Mouse (Mus musculus): ENCODE results near the gene Vti1a.
A peak's percentile ranks its signal among the peaks of the same experiment; 100 is the strongest.

The Vti1a gene

GRCm38 (mm10) chr19:55316109-55316714, at the start of gene Vti1a:
Vti1a (plus strand) TSS chr19:55316295.
- DNase-seq (ENCODE audit: low read depth in 1 of 2, low spot score in 2 of 2): peak; percentile 60 to 73

DNA sequence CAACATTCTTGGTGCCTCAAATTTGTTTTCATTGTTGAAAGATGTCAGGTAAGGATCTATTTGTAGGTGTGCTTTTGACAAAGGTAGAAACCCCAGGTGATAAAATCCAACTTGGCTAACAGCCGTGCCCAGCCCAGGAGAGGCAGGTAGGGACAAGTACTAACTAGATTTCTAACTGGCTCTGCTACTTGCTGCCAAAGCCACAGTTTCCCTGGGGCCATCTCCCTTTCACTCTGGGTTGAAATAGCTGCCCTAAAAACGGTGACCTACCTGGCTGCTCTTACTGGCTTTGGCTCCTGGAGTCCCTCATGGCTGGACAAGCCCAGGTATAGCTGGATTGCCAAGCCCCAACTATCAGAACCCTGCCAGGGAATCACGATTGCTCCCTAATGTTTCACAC, 49.3 kb upstream of the Vti1a start:
- DNase-seq (ENCODE audit: low read depth in 1 of 2, low spot score in 2 of 2): no peak

DNA sequence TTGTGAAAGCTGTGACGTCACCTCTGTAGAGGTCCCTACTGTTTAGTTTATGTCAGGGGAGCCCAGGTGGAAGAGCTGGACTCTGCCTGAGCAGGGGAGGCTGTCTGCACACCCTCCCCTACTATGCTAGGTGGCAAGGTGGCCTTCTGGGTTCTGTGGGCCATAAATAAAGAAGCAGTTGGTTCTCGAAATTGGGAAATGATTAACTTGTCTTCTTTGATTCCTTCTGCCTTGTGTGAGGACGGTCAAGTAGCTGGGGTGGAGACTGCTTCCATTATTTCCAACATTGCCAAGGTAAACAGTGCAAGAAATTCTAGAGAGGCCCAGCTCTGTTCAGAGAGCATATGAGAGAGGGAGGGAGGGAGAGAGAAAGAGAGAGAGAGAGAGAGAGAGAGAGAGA, 47.9 kb upstream of the Vti1a start:
- no peak for DNase-seq (ENCODE audit: low read depth in 1 of 2, low spot score in 2 of 2)

DNA sequence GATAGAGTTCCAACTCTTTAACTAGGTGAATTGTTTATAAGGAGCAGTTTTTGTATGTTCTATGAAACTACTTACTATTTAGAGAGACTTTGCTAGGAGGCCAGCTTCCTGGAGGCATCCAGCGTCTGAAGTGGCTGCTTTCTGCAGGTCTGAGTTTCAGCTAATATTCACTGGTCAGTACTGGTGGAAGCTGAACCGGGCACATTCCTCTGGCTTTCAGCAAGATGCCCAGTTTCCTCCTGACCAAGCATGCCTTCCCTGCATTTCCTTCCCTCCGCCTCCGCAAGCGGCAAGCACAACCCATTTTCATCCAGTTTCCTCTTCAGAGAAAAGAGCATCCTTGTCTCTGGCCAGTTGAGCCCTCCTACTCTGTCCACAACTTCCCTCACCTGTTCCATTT, 47.0 kb upstream of the Vti1a start:
- DNase-seq (ENCODE audit: low read depth in 1 of 2, low spot score in 2 of 2): no peak

DNA sequence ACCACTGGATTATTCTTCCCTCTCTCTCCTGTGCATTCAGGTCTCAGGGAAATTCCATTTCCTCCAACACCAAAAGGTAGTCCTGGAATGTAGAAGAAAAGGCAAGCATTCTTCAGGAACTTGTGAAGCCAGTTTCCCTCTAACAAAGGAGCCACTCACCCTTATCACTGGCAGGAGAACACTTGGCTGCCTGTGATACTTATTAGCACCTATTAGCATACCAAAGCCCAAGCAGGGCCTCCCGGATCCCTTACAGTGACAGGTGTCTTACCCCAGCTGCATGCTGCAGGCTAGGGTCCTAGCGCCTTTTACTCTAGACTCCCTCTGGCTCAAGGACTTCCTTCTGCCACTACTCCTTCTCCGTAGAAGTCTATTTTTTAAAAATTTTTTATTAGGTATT, 44.6 kb upstream of the Vti1a start:
- DNase-seq (ENCODE audit: low read depth in 1 of 2, low spot score in 2 of 2): no peak

GRCm38 (mm10) chr19:55273340-55273739, 42.8 kb upstream of the Vti1a start:
- no peak for DNase-seq (ENCODE audit: low read depth in 1 of 2, low spot score in 2 of 2)

DNA sequence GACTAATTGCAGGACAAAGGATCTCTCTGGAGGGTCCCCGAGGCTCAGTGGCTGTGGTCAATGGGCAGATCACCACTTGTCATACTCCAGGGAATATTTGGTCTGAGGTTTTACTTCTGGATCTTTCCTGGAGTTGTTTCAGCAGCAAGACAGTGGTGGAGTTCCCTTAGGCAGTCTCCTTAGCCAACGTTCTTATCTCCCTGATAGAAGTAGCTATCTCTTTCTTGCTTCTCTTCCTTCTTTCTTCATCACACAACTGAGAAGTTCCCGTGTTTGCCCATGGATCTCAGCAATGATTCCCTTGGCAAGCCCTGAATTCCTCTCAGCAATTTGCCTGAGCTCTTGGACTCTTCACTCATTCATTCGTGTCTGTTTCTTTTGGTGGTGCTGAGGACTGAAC, 40.0 kb upstream of the Vti1a start:
- DNase-seq (ENCODE audit: low read depth in 1 of 2, low spot score in 2 of 2): no peak

GRCm38 (mm10) chr19:55276770-55277169, 39.3 kb upstream of the Vti1a start:
- no peak for DNase-seq (ENCODE audit: low read depth in 1 of 2, low spot score in 2 of 2)

GRCm38 (mm10) chr19:55284093-55284492, 32.0 kb upstream of the Vti1a start:
- no peak for DNase-seq (ENCODE audit: low read depth in 1 of 2, low spot score in 2 of 2)

DNA sequence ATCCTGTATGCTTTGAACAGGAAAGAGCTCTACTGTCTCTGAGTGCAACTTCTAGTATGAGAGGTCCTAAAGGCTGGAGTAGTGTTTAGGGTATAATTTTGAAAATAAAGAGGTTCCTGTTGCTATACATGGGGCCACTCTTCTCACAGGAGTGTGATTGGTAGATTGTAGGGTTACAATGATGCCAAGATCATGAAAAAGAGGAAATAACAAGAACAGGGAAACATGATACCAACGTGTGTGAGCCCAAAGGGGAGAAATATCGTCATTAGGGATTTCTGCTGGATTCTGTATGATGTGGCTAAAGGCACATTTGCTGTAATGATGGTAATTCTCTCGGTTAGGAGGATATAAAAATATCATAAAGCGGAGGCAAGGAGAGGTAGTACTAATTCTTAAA, 30.1 kb upstream of the Vti1a start:
- no peak for DNase-seq (ENCODE audit: low read depth in 1 of 2, low spot score in 2 of 2)

DNA sequence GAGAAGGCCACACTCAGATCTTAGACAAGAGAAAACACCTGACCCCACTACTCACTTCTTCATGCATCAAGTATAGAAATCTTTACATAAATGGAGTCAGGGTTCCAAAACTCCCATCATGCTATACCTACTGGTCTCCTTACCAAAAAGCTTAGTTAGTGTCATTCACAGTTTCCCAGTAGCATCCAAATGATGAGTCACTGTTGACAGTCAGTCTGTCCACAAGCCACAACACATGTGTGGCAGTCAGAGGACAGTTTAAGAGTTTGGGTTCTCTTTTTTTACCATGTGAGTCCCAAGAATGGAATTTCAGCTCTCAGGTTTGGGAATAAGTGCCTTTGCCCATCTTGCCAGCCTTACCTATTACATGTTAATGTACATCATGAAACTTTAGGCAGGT, 27.1 kb upstream of the Vti1a start:
- DNase-seq (ENCODE audit: low read depth in 1 of 2, low spot score in 2 of 2): no peak

- no peak for DNase-seq (ENCODE audit: low read depth in 1 of 2, low spot score in 2 of 2)
These were observed 25.3 kb upstream of the Vti1a start for GRCm38 (mm10) chr19:55290621-55291270.

DNA sequence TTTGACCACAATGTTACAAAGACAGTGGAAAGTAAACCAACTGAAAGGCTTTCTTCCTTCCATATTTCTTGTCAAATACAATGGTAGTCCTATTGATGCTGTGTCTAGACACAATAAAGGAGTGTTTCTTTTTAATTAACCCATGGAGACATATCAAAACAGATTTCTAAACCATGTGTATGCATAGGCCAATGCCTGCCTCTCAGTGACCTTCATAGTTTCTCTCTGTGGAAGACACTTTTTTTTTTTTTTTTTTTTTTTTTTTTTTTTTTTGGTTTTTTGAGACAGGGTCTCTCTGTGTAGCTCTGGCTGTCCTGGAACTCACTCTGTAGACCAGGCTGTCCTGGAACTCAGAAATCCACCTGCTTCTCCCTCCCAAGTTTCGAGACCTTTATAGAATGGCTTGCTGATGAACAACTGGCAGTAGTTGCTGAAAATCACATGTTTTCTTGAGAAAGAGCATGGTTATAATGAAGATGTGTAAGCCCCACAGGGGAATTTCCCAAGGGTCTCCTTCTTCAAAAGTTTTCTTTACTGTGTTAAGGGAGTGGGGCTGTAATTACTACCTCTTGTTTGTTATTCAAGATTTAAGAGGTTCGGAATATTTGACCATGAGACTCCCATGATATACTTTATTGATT, 23.8 kb upstream of the Vti1a start:
- no peak for DNase-seq (ENCODE audit: low read depth in 1 of 2, low spot score in 2 of 2)

- DNase-seq (ENCODE audit: low read depth in 1 of 2, low spot score in 2 of 2): no peak
These were observed 22.9 kb upstream of the Vti1a start for GRCm38 (mm10) chr19:55293175-55293574.

- no peak for DNase-seq (ENCODE audit: low read depth in 1 of 2, low spot score in 2 of 2)
These were observed 21.0 kb upstream of the Vti1a start for GRCm38 (mm10) chr19:55295075-55295474.

DNA sequence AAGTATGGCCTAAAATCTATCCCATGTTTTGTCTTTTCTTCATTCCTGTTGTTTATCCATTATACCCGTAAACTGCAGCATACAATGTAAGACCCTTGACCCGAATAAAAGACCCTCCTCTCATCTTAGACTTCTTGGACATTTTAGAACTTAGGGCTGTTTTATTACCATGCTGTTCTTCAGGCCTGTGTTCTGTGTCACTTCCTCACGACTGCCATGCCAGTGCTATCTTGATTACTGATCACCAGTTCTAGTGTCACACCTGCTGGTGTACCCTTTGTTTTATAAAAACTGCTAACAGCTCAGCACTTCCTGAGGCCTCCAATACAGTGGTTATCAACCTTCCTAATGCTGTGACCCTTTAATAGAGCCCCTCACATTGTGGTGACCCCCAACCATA, 20.5 kb upstream of the Vti1a start:
- DNase-seq (ENCODE audit: low read depth in 1 of 2, low spot score in 2 of 2): no peak

DNA sequence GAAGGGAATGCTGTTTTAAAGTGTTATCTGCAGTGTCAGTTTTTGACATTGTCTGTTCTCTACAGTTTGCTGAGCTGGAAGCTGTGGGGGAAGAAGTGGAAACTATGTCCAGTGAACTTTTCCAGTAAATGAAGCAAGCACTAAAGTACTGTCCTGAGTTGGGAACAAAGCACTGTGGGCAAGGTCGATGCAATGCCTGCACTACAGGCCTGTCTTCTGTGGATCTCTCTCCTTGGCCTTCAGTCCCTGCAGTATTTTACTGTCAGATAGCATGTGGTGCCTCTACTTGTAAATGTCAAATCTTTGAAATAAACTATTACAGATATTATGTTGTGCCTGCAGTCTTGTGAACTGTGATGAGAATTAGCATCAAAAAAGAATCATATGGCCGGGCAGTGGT, 19.8 kb upstream of the Vti1a start:
- DNase-seq (ENCODE audit: low read depth in 1 of 2, low spot score in 2 of 2): no peak

- DNase-seq (ENCODE audit: low read depth in 1 of 2, low spot score in 2 of 2): no peak
These were observed 18.6 kb upstream of the Vti1a start for GRCm38 (mm10) chr19:55297489-55297888.

GRCm38 (mm10) chr19:55297961-55298360, 18.1 kb upstream of the Vti1a start:
- no peak for DNase-seq (ENCODE audit: low read depth in 1 of 2, low spot score in 2 of 2)

- no peak for DNase-seq (ENCODE audit: low read depth in 1 of 2, low spot score in 2 of 2)
These were observed 16.7 kb upstream of the Vti1a start for GRCm38 (mm10) chr19:55299378-55299777.

- no peak for DNase-seq (ENCODE audit: low read depth in 1 of 2, low spot score in 2 of 2)
These were observed 15.6 kb upstream of the Vti1a start for GRCm38 (mm10) chr19:55300525-55300924.

GRCm38 (mm10) chr19:55305024-55305423, 11.1 kb upstream of the Vti1a start:
- DNase-seq (ENCODE audit: low read depth in 1 of 2, low spot score in 2 of 2): no peak

DNA sequence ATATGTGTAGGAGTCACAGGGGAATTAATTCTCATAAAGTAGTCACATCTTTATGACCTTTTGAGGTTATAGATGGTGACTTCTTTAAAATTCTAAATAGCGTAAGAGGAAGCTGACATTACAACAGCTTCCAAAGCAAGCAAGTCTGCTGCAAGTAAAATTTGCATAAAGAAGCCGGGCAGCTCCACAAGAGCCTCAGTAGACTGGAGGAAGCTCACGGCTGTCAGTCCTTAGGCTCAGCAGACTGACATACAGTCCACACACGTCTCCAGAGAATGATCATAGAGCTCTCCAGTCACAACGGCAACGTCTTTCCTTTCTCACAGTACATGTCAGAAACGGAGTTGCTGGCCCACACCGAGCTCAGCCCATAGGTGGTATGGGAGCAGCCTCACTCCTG, 4.2 kb upstream of the Vti1a start:
- peak in 1 of 2 experiments; percentile 5 for DNase-seq (ENCODE audit: low read depth in 1 of 2, low spot score in 2 of 2)

All from monocyte, adult 2 months (primary cell).